Mouse (Mus musculus): Measurements from ENCODE around the gene Tmem176b. TPM values are rescaled to one million over a fixed set of nuclear protein-coding genes. Genes with fewer than 3 reads are reported as not detected.
A peak's percentile ranks its signal among the peaks of the same experiment; 100 is the strongest.

Tmem176b gene
- polyA plus RNA-seq, 1 experiment from 2014 or later, result 320 TPM

- Histone ChIP-seq H3K9me3 (ENCODE audit: control insufficient read depth) (no peaks in the 10 kb centered on the region), H3K27me3 (replicated peaks; ENCODE audit: control insufficient read depth, insufficient read depth, low read length) (no peaks in the 10 kb centered on the region), H3K4me1 (replicated peaks; ENCODE audit: control insufficient read depth, insufficient read depth, low read length) (0 out of 2 replicates have a peak, but pooled peaks cover 3% of the 10 kb centered on the region), H3K4me2 (replicated peaks; ENCODE audit: low read depth) (no peak overlapping the region), H3K27ac (ENCODE audit: low read depth, low read length) (no peak overlapping the region), H3K36me3 (ENCODE audit: control insufficient read depth, insufficient read depth) (peaks cover 57% of the 10 kb centered on the region), H3K9ac (ENCODE audit: low read depth, low read length) (no peak overlapping the region), H3K4me3 (ENCODE audit: low read depth, low read length) (no peak overlapping the region)
- no peak for TF ChIP-seq CTCF (IDR thresholded peaks at IDR 0.05; ENCODE audit: low read depth)
- ATAC-seq, result no peak
- WGBS, result 80% methylated on average over 7 of the region's 7 CpGs
Observed at GRCm38 (mm10) chr6:48837516-48837915, 3.8 kb downstream of the Tmem176b start.

- Histone ChIP-seq H3K27me3 (replicated peaks; ENCODE audit: control insufficient read depth, insufficient read depth, low read length) (no peaks in the 10 kb centered on the region), H3K27ac (ENCODE audit: low read depth, low read length) (no peak overlapping the region), H3K9me3 (ENCODE audit: control insufficient read depth) (no peaks in the 10 kb centered on the region), H3K36me3 (ENCODE audit: control insufficient read depth, insufficient read depth) (peaks cover 57% of the 10 kb centered on the region), H3K4me2 (replicated peaks; ENCODE audit: low read depth) (no peak overlapping the region), H3K9ac (ENCODE audit: low read depth, low read length) (no peak overlapping the region), H3K4me3 (ENCODE audit: low read depth, low read length) (no peak overlapping the region), H3K4me1 (replicated peaks; ENCODE audit: control insufficient read depth, insufficient read depth, low read length) (0 out of 2 replicates have a peak, but pooled peaks cover 3% of the 10 kb centered on the region)
- no peak for TF ChIP-seq CTCF (IDR thresholded peaks at IDR 0.05; ENCODE audit: low read depth)
- ATAC-seq, result no peak
- 89% methylated on average over 5 of the region's 5 CpGs for WGBS
Observed at GRCm38 (mm10) chr6:48836146-48836545, 5.2 kb downstream of the Tmem176b start.

GRCm38 (mm10) chr6:48835241-48835640 lies 6.1 kb downstream of the Tmem176b start:
- no peak for TF ChIP-seq CTCF (IDR thresholded peaks at IDR 0.05; ENCODE audit: low read depth)
- 0 out of 2 replicates have a peak, but pooled peaks cover 3% of the 10 kb centered on the region for H3K4me1 ChIP-seq (replicated peaks; ENCODE audit: control insufficient read depth, insufficient read depth, low read length)
- no peaks in the 10 kb centered on the region for H3K9me3 ChIP-seq (ENCODE audit: control insufficient read depth)
- H3K27me3 ChIP-seq (replicated peaks; ENCODE audit: control insufficient read depth, insufficient read depth, low read length), result no peaks in the 10 kb centered on the region
- no peak overlapping the region for H3K4me2 ChIP-seq (replicated peaks; ENCODE audit: low read depth)
- no peak for ATAC-seq
- 87% methylated on average over 5 of the region's 5 CpGs for WGBS
- no peak overlapping the region for H3K27ac ChIP-seq (ENCODE audit: low read depth, low read length)
- H3K36me3 ChIP-seq (ENCODE audit: control insufficient read depth, insufficient read depth), result peaks cover 57% of the 10 kb centered on the region
- no peak overlapping the region for H3K4me3 ChIP-seq (ENCODE audit: low read depth, low read length)
- no peak overlapping the region for H3K9ac ChIP-seq (ENCODE audit: low read depth, low read length)

- TF ChIP-seq CTCF (IDR thresholded peaks at IDR 0.05; ENCODE audit: low read depth), result no peak
- no peak for ATAC-seq
- Histone ChIP-seq H3K27ac (ENCODE audit: low read depth, low read length) (no peak overlapping the region), H3K27me3 (replicated peaks; ENCODE audit: control insufficient read depth, insufficient read depth, low read length) (no peaks in the 10 kb centered on the region), H3K4me2 (replicated peaks; ENCODE audit: low read depth) (no peak overlapping the region), H3K9ac (ENCODE audit: low read depth, low read length) (no peak overlapping the region), H3K9me3 (ENCODE audit: control insufficient read depth) (no peaks in the 10 kb centered on the region), H3K4me1 (replicated peaks; ENCODE audit: control insufficient read depth, insufficient read depth, low read length) (no peaks in the 10 kb centered on the region), H3K36me3 (ENCODE audit: control insufficient read depth, insufficient read depth) (peaks cover 57% of the 10 kb centered on the region), H3K4me3 (ENCODE audit: low read depth, low read length) (no peak overlapping the region)
- WGBS, result 95% methylated on average over 4 of the region's 4 CpGs
Observed at GRCm38 (mm10) chr6:48833515-48833914, 7.8 kb downstream of the Tmem176b start.

GRCm38 (mm10) chr6:48832426-48832825 lies 8.9 kb downstream of the Tmem176b start:
- no peak for TF ChIP-seq CTCF (IDR thresholded peaks at IDR 0.05; ENCODE audit: low read depth)
- H3K27me3 ChIP-seq (replicated peaks; ENCODE audit: control insufficient read depth, insufficient read depth, low read length), result no peaks in the 10 kb centered on the region
- H3K4me2 ChIP-seq (replicated peaks; ENCODE audit: low read depth), result no peak overlapping the region
- no peak for ATAC-seq
- H3K4me1 ChIP-seq (replicated peaks; ENCODE audit: control insufficient read depth, insufficient read depth, low read length), result no peaks in the 10 kb centered on the region
- no peak overlapping the region for H3K9ac ChIP-seq (ENCODE audit: low read depth, low read length)
- H3K27ac ChIP-seq (ENCODE audit: low read depth, low read length), result no peak overlapping the region
- H3K9me3 ChIP-seq (ENCODE audit: control insufficient read depth), result no peaks in the 10 kb centered on the region
- H3K4me3 ChIP-seq (ENCODE audit: low read depth, low read length), result no peak overlapping the region
- 90% methylated on average over 1 of the region's 1 CpGs for WGBS
- peaks cover 49% of the 10 kb centered on the region for H3K36me3 ChIP-seq (ENCODE audit: control insufficient read depth, insufficient read depth)

- H3K9ac ChIP-seq (ENCODE audit: low read depth, low read length), result no peak overlapping the region
- WGBS, result 80% methylated on average over 5 of the region's 5 CpGs
- H3K4me1 ChIP-seq (replicated peaks; ENCODE audit: control insufficient read depth, insufficient read depth, low read length), result no peaks in the 10 kb centered on the region
- TF ChIP-seq CTCF (IDR thresholded peaks at IDR 0.05; ENCODE audit: low read depth), result no peak
- no peak overlapping the region for H3K4me2 ChIP-seq (replicated peaks; ENCODE audit: low read depth)
- no peak overlapping the region for H3K4me3 ChIP-seq (ENCODE audit: low read depth, low read length)
- peaks cover 36% of the 10 kb centered on the region for H3K36me3 ChIP-seq (ENCODE audit: control insufficient read depth, insufficient read depth)
- no peak for ATAC-seq
- no peaks in the 10 kb centered on the region for H3K9me3 ChIP-seq (ENCODE audit: control insufficient read depth)
- no peaks in the 10 kb centered on the region for H3K27me3 ChIP-seq (replicated peaks; ENCODE audit: control insufficient read depth, insufficient read depth, low read length)
- peak overlapping the region; percentile 58; the same call in 1 of the 2 replicates for H3K27ac ChIP-seq (ENCODE audit: low read depth, low read length)
Observed at GRCm38 (mm10) chr6:48831141-48831540, 10.2 kb downstream of the Tmem176b start.

GRCm38 (mm10) chr6:48830241-48830640 lies 11.1 kb downstream of the Tmem176b start:
- no peaks in the 10 kb centered on the region for H3K9me3 ChIP-seq (ENCODE audit: control insufficient read depth)
- no peak for TF ChIP-seq CTCF (IDR thresholded peaks at IDR 0.05; ENCODE audit: low read depth)
- peak overlapping the region; percentile 58; the same call in 1 of the 2 replicates for H3K27ac ChIP-seq (ENCODE audit: low read depth, low read length)
- WGBS, result 5% methylated on average over 1 of the region's 1 CpGs
- H3K4me2 ChIP-seq (replicated peaks; ENCODE audit: low read depth), result no peak overlapping the region
- no peak overlapping the region for H3K9ac ChIP-seq (ENCODE audit: low read depth, low read length)
- no peak overlapping the region for H3K4me3 ChIP-seq (ENCODE audit: low read depth, low read length)
- no peaks in the 10 kb centered on the region for H3K27me3 ChIP-seq (replicated peaks; ENCODE audit: control insufficient read depth, insufficient read depth, low read length)
- no peaks in the 10 kb centered on the region for H3K4me1 ChIP-seq (replicated peaks; ENCODE audit: control insufficient read depth, insufficient read depth, low read length)
- peak; percentile 36 for ATAC-seq
- peaks cover 27% of the 10 kb centered on the region for H3K36me3 ChIP-seq (ENCODE audit: control insufficient read depth, insufficient read depth)

Data from intestine, postnatal 0 days (tissue).